Mouse (Mus musculus) ovary, adult 18-20 months (tissue): ENCODE data around the gene Tubg1.
"Not testable (repeated sequence)": the region's sequence is repeated elsewhere in the genome, so short reads cannot be mapped to it uniquely, and the experiment has no call there.

Experiments
- DNase-seq: peaks from one replicate; pipeline ENCODE4 v3.0.0; 2022; ENCODE audit warnings: low spot score, mixed read lengths

Tubg1 gene

DNA sequence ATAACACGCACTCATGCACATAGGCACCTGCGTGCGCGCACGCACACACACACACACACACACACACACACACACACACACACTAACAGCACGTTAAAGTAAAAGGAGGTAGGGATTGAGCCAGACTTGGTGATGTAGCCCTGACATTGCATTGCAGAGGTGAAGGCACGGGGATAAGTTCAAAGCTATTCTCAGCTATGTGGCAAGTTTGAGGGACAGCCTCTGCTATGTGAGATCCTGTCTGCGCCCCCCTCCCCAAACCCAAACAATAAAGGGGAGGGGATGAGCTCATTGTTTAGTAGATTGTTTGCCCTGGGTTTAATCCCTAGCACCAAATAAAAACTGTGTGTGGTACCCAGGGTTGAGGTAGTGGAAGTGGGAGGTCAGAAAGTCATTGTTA, 21.4 kb downstream of the Tubg1 start:
- no peak for DNase-seq

DNA sequence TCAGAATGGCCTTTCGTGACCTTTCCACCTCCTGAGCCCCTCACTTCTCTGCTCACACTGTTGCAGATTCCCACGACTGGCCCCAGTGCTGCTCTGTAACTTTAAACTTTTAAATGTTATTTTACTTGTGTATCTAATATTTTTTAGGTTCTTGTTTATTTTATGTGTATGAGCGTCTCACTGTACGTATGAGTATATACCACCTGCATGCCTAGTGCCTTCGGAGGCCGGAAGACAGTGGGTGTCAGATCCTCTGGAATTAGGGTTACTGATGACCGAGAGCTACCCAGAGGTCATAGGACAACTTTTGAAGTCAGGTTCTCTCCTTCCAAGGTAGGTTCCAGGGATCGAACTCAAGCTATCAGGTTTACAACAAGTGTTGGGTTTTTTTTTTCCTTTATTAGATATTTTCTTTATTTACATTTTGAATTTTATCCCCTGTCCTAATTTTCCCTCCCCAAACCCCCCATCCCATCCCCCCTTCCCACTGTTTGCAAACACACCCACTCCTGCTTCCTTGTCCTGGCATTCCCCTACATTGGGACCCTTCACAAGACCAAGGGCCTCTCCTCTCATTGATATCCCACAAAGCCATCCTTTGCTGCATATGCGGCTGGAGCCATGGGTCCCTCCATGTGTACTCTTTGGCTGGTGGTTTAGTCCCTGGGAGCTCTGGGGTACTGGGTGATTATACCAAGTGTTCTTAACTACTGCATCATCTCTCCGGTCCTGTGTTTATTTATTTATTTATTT, 22.7 kb downstream of the Tubg1 start:
- DNase-seq = no peak

DNA sequence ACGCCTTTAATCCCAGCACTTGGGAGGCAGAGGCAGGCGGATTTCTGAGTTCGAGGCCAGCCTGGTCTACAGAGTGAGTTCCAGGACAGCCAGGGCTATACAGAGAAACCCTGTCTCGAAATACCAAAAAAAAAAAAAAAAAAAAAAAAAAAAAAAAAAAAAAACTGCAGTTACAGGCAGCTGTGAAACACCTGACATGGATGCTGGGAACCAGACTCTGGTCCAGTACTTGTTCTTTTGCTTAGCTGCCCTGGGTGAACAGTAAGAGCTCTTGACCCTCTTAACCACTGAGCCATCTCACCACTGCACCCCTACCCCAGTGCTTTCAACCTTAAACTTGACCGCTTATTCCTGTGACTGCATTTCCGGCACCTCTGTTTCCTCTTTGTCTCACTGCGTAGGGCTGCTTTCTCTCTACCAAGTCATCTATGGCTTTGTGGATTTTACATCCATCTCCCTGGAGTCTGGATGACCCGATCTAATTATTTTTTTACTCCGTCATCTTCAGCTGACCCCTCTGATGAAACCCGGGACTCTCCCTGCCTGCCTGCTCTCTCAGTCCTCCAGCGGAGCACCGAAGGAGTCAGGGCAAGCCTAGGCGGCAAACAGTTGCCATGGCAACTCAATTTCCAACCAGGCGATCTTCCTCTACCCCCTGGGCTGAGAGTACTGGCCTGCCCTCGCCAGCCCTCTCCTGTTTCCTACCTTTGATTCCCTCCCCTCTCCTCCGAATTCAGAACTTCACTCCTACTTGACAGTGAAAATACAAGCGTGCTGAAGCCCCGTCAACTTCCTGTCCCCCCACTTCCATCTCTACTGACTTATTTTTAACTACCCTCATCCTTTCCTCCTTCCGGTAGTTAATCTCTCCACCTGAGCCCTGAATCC, 23.8 kb downstream of the Tubg1 start:
- DNase-seq = peak; percentile 55

DNA sequence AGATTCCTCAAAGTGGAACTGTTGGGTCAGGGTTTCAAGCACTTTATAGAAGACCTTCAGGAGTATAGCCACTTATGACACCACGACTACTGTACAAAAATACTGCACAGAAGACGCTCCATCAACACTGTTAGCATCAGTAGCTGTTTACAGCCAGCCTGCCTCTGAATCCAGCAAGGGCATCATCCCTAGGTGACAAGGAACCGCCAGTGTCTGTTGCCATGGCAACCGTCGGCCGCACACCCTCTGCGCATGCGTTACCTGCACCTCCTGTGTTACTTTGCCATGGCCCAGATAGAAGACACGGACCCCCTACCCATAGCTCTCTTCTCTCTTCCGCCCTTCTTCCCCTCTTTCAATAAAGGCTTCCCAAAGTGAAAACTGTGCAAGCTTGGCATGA, 26.6 kb downstream of the Tubg1 start:
- no peak for DNase-seq

DNA sequence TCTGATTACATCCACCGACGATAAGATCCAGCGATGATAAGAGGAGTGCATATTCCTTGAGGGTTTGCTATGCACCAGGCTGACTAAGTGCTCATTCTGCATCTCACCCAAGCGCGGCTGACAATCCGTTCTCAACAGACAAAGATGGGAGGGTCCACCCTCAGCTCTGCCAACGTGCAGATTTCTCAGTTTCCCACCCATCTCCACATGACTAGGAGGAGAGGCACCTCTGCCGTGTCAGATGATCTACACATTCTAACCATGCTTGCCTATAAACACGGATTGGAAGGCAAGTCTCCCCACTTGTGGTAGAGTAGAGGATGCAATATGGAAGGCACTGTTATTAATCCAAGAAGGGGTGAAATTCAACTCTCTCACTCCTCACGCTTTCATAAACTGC, 29.0 kb downstream of the Tubg1 start:
- DNase-seq = no peak

DNA sequence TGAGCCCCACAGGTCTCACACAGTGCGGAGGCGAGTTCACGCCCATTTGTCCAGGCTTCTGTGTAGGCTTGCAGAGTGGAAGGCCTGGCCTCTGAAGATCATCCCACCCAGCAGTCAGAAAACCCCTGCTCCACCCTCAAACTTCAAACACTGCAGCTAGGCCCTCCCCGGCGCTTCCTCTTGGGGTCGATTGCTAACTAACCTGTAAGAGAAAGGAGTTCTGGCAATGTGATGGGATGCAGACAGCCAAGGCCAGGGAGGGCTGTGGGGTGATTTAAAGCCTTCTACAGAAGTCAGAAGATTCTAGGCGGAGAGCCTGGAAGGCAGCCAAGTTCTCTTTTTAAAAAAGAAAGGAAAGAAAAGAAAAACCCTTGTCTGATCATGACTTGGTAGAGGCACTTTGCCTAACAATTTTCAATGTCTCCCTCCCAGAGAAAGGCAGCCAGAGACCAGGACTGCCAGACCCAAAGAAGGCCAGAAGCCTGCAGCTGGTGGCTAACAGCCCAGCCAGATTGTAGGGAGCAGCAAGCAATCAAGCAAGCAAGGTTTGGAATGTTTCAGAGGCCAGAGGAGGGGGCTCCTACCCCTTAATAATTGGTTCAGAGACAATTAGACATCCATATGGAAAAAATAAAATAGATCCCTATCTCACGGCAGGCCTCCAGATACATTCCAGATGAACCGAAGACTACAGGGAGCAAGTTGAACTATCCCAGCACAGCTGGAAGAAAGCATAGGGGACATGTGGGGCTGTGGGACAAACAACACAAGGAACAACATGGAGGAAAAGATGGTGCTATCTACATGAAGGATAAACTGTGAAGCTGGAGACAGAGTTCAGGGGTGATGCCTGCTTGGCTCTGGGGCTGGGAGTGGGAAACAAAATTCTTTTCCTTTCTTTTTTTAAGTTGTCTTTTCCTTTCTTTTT, 29.7 kb downstream of the Tubg1 start:
- DNase-seq = peak; percentile 32

DNA sequence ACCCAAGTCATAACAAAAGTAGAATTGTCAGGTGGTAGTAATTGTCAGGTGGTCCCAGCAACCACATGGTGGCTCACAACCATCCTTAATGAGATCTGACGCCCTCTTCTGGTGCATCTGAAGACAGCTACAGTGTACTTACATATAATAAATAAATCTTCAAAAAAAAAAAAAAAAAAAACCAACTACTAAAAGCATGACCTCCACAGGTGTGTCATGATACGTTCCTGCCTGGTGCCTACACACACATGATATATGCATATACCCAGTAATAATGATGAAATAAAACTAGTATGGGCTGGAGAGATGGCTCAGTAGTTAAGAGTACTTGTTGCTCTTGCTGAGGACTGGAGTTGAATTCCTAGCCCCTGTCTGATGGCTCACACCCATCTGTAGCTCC, 31.3 kb downstream of the Tubg1 start:
- no peak for DNase-seq

DNA sequence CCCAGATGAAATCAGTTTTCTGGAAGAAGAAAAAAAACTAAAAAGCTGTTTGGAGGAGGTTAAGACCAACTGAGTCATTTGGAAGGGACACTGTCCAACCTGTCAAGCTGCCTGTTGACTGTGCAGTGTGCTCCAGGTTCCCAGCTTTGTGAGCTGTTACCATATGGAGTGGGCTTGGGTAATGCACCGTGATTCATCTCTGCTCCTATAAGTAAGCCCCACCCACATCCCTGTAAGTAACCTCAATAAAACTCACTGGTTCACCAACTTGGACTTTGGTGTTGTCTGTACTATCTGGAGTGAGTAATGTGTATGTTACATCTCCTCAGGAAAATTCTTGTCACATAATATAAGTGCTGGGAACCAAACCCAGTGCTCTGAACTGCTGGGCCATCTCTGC, 33.1 kb downstream of the Tubg1 start:
- DNase-seq = no peak

DNA sequence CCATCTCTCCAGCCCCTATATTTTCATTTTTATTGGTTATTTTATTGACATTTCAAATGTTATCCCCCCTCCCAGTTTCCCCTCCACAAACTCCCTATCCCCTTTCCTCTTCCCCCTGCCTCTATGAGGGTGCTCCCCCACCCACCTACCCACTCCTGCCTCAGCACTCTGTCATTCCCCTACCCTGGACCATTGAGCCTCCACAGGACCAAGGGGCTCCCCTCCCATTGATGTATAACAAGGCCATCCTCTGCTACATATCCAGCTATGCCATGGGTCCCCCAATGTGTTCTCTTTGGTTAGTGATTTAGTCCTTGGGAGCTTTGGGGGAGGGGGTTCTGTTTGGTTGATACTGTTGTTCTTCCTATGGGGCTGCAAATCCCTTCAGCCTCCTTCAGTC, 34.9 kb downstream of the Tubg1 start:
- no peak for DNase-seq

DNA sequence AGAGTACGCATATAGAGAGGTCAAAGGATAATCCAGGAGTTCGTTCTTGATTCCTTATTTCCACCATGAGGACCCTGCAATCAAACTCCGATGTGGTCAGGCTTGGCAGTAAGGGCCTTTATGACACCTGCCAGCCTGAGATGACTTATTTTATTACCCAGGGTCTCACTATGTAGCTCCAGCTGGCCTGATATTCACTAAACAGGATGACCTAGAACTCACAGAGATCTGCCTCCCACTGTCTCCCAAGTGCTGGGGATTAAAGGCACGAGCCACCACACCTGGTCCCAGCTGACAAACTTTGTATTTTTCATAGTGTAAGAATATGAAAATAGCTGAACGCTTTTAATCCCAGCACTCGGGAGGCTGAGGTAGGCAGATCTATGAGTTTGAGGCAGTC, 35.4 kb downstream of the Tubg1 start:
- no peak for DNase-seq

DNA sequence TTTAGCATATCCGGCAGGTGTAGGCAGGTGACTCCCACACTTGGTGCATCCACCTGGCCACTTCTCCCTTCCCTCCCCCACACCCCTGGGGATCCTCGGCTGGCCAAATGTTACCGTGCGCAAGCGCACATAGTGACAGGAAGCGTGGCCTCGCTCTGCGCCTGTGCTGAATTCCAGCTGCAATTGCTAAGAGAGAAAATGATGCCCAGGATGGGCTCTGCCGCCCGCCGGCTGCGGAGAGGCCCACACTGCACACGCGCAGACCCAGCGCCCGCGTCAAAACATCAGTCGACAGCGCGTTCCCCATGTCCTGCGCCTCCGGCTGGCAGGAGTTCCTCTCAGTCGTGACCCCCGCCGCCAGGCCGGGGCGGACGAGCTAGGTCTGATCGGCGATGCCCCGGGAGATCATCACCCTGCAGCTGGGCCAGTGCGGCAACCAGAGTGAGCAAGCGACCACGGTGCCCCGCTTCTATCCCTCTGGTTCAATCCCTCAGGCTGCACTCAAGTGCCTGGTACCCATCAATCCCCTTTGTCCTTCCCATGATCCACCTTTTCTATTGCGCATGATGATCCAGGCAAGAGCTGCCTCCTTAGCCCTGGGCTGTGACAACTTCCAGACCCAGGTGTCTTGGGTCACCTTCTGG, 36.1 kb downstream of the Tubg1 start, which contains the start of gene Tubg2:
TSS of gene Tubg2 (plus strand) at position 180 of the 644 bp plus-strand sequence.
- DNase-seq = peak; percentile 39

DNA sequence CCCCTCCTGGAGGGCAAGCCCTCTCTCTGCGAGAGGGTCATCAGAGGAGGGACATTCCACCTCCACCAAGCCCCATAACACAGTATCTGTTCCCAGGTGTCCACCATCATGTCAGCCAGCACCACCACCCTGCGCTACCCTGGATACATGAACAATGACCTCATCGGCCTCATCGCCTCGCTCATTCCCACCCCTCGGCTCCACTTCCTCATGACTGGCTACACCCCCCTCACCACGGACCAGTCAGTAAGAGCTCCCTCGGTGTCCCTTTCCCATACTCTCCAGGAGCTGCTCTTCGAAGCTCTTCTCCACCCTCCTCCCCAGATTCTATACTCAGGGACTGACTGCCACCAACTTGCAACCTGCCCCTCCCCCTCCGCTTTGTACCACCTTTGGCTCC, 40.4 kb downstream of the Tubg1 start:
- DNase-seq = not testable (repeated sequence)

DNA sequence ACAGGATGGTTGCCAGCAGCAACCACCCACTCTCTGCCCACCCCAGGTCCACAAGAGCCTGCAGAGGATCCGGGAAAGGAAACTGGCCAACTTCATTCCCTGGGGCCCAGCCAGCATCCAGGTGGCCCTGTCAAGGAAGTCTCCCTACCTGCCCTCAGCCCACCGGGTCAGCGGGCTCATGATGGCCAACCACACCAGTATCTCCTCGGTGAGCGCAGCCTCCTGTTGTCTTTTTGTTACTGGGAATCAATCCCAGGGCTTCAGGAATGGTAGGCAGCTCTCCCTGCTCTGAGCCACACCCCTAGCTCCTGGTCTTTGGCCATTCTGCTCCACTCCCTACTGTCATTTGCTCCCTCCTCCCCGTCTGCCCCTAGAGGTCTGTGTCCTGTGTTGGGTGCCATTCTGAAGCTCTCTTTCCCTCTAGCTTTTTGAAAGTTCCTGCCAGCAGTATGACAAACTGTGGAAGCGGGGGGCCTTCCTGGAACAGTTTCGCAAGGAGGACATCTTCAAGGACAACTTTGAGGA, 41.3 kb downstream of the Tubg1 start:
- DNase-seq = not testable (repeated sequence)

DNA sequence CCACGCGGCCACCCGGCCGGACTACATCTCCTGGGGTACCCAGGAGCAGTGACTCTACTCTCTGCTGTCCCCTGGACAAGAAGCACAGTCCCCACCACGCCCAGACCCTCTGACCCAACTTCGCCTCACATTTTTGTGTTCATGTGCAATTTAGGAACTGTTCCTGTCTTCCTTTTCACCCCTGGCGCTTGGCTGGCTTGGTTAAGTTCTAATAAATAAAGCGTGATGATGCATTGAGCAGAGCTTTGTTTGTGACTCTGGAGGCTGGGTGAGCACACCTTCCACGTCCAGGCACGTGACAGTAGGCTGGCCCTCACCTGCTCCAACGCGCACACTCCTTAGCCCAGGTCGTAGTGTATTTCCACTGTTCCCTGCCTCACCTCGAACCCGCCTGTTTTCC, 41.8 kb downstream of the Tubg1 start:
- no peak for DNase-seq

DNA sequence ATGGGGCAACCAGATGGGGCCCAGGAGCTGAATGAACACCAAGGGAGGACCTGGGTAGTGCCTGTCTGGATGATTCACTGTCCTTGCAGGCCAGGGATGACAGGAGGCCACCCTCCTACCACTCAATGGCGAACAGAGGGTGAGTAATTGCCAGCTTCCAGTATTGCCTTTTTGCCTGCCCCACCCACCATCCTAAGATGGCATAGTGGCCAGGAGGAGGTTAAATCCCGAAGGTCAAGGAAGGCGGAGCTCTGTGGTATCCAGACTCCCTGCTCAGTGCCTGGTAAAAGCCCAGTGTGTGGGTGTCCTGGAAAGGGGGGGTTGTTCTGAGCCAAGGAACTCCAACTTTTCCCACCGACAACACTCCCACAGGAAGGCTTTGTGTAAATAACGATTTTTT, 42.6 kb downstream of the Tubg1 start:
- no peak for DNase-seq

DNA sequence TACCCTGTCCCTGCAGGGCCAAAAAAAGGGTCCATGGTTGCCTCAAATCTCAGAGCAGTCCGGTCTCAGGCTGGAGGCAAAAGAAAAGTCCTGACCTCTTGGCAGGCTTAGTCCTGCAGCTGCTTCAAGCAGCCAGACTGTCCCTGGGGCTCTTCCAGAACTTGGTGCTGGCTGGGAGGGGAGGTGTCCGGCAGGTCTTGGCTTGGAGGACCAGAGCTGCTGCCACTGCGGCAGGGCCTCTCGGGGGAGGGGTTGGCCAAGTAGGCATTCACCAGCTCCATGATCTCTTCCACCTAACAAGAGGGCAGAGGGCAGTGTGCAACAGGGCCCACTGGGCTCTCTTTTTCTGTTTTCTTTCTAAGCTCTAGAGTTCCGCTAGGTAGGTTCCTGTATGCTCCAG, 43.0 kb downstream of the Tubg1 start:
- DNase-seq = peak; percentile 78

DNA sequence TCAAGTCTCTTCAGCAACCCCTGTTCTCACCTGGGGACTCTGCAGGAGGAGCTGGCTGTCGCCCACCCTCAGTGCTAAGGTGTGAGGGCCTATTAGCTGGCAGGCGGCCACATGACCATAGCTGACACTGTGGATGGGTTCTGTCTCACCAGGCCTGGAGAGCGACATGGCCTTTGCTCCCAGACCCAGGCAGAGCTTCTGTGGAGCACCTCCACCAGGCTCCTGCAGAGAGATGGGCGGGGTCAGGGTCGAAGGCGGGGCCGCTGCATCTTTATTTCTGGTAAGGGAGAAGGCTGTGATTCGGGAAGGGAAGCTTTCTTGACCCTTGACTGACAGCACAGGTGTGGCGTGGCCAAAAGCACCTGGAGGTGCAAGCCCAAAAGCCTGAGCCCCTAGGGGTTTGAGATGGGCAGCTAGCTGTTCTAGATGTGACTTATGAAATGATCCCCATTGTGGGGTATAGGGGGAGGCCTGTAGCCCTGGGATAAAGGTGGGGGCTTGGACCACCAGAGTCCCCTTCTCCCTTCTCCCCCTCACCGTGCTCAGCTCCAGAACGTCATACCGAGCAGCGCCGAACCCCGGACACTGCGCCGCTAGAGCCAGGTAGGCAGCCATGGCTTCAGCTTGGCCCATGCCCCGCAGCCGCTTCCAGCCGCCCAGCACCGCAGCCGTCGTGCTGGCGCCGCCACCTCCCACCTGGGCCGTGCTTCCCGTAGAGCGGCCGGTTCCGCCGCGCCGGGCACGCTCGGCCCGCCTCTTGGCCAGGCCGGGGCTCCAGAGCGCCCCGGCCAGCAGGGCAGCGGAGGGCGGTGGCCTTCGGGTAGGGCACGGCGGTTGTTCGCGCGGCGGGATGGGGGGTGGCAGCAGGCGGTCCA, 44.0 kb downstream of the Tubg1 start:
- no peak for DNase-seq

DNA sequence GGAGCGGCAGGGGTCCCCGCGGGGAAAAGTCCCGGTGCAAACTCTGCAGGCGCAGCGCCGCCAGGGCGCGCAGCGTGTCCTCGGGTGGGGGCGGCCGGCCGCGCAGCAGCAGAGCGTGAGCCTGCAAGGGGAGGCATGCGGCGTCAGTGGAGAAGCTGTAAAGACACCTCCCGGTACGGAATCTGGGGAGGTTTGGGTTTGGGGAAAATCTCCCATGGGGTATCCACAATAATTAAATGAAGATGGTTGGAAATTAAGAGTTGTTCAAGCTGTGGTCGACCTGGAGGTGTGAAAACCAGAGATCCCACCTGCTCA, 44.6 kb downstream of the Tubg1 start:
- no peak for DNase-seq

DNA sequence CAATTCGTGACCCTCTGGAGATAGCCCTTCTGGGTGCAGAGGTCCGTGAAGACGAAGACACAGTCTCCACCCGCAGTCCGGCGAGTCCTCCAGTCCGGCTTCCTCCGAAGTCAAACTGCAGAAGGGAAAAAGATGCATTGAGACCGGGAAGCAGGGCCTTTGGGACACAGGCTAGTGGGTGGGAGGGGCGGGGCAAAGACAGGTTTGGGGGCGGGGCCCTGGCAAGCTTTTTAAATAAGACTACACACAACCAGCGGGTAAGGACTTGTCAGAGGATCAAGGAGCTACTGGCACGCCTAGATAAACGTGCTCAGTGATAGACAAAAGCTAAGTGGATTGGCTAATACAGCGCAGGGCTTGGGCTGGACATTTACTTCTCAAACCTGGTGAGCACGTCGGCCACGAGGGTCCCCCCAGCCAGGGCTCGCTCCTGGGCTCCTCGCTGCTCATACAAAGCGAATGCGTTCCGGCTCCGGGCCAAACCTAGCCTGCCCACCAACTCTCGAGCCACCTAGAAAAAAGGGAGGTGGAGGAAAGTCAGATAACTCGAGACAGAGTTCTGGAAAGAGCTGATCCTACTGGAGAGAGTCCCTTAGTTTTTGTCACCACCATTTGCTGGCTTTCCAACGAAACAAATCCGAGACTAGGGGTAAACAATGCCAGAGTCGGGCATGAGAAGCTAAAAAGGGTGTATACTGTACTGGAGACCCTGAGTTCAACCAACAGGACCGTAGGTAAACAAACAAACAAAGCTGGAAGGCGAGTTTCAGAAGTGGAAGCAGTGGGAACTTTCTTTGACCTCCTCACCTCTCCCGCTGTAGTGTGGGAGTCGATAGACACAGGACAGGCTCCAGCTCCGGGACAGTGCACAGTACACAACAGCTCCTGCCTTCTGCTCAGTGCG, 45.2 kb downstream of the Tubg1 start:
- DNase-seq = no peak

DNA sequence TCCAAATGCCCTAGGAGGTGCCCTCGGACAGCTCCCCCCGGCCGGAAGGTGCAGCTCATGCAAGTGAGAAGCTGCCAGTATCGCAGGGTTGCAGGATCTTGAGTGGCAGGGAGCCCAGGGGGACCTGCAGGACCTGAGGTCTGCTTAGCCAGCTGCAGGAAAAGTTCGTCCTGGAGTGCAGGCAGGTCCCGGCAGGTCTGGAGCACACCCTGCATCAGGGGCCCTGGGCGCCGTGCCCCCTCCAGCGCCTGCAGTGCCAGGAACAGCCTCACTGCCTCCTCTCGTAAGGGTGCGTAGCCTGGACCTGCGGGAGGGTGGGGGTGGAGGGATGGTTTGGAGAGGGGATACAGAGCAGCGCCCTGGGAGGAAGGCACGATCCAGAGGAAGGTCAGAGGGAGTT, 46.6 kb downstream of the Tubg1 start:
- DNase-seq = no peak
